Mouse (Mus musculus): Measurements from ENCODE around the gene Kcnk5.

DNA sequence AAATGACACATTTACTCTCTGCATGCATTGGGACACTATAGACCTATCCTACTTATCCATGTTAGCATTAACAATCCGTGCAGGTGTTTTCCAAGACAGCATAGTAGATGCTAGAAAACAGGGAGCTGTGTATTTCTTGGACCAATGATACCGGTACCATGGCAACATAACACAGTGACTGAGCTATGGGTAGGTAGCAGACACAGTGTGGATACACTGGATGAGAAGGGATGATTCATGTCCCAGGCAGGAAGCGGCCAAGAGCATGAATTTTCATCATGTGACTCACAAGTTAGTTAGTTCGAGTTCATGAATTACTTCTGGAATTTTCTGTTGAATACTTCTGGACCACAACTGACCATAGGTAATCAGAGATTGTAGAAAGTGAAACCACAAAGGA is 26.7 kb downstream of the Kcnk5 start:
- TF ChIP-seq POLR2A (IDR thresholded peaks at IDR 0.05; ENCODE audit: low read depth, low read length) (no peak), CTCF (conservative IDR thresholded peaks at IDR 0.05; ENCODE audit: insufficient read depth, insufficient read length, low read depth, low read length) (no peak)
